In the genomic region with DNA sequence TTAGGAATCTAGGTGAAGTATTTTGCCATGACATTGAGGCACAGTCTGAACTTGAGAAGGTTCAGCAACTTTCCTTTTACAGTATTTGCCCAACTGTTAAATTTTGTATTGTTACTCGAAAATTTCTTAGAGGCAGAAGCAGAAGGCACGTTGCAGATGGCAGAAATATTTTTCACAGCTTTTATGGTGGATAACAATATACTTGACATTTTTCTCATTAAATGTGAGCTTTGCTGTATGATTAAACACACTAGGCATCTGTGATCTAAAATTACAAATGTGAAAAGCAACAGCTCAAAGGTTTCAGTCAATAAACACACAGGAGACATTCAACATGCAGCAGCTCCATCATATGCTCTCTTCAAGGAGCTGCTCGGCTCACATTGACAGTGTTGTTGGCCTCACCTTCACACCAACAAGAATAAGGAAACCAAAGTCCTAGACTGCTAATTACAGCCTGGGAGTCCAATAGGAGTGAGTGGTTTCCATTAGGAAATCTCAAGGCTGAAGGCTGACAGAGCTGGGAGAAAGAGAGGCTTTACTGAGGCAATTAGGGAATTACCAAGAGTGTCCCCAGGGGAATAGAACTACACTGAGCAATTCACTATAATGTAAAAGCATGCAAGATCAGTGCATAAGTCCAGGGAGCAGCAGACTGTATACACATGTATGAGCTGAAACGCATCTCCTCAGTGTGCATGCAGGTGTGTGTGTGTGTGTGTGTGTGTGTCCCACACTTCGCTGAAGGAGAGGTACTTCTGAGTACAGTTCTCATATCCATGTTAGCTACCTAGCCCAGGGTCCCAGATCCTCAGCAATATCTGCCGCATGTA, we compare ENCODE assay signal across 18 mouse cellular contexts. TPM values are rescaled to one million over a fixed set of nuclear protein-coding genes. Genes with fewer than 3 reads are reported as not detected.
A peak's percentile ranks its signal among the peaks of the same experiment; 100 is the strongest.
DNase-seq lines count a peak whose midpoint lies in the region; ATAC-seq and TF ChIP-seq lines count a peak whose summit lies in the region.
"Had no signal": no experiment of that assay in that cellular context is flagged by ENCODE, and none has a peak within 500 bp of the region (broad histone marks: within the 10 kb centered on the region; RNA-seq: fewer than 3 reads in every experiment).

No protein-coding gene starts in this region.

- 0 out of 2 replicates have a peak, but pooled peaks have one; percentile 46 for ATAC-seq in hindbrain, embryonic 13.5 days (ENCODE audit: low FRiP score)
- no peak for ATAC-seq in hindbrain, postnatal 0 days
- ATAC-seq in Patski = peak; percentile 46
- no peak for ATAC-seq in liver, embryonic 11.5 days (replicated peaks; ENCODE audit: low FRiP score)

- no peaks in the 10 kb centered on the region for H3K9me3 ChIP-seq in hindbrain, embryonic 13.5 days
- H3K9me3 ChIP-seq in hindbrain, postnatal 0 days (ENCODE audit: low read length) = no peaks in the 10 kb centered on the region
- H3K9me3 ChIP-seq in liver, embryonic 11.5 days (ENCODE audit: control insufficient read depth, low read length) = no peaks in the 10 kb centered on the region
- H3K9me3 ChIP-seq: heart, embryonic 10.5 days; limb, embryonic 12.5 days; liver, embryonic 15.5 days; stomach, embryonic 15.5 days had no signal

- no peak overlapping the region for H3K4me3 ChIP-seq in hindbrain, embryonic 13.5 days
- no peak overlapping the region for H3K4me3 ChIP-seq in hindbrain, postnatal 0 days (ENCODE audit: low read length)
- H3K4me3 ChIP-seq in liver, embryonic 11.5 days (ENCODE audit: low read depth, low read length) = no peak overlapping the region
- H3K4me3 ChIP-seq: heart, embryonic 10.5 days; limb, embryonic 12.5 days; liver, embryonic 15.5 days; stomach, embryonic 15.5 days had no signal

- in situ Hi-C loops in Patski (cut with MboI; ENCODE audit: low pct_unique_long_range_greater_than_20kb) = loop anchor here (10.0 kb wide), 1 partner anchor 461 kb away; no protein-coding TSS in a partner anchor

- DNase-seq in hindbrain, postnatal 0 days (ENCODE audit: low spot score) = no peak
- DNase-seq in 3134 (ENCODE audit: extremely low read depth, insufficient read length, low spot score) (peak; percentile 4), Patski (ENCODE audit: low read depth, low spot score) (no peak), liver (no peak)
- peak; percentile 3 to 9 for DNase-seq in layer of hippocampus, adult 8-10 months (ENCODE audit: low spot score in 2 of 2)
- DNase-seq in frontal cortex, postnatal 14 days (ENCODE audit: low spot score in 2 of 2) = no peak
- no peak for DNase-seq in liver, embryonic 11.5 days (ENCODE audit: low spot score)
- DNase-seq: cerebellum, postnatal 14 days; heart, postnatal 10 days; kidney, adult 2 months; kidney, postnatal 36 days; lung, postnatal 14 days; right cerebral cortex, postnatal 14 days had no signal

- no peak overlapping the region for H3K4me2 ChIP-seq in hindbrain, embryonic 13.5 days
- no peak overlapping the region for H3K4me2 ChIP-seq in hindbrain, postnatal 0 days (ENCODE audit: low read depth, low read length)
- no peak overlapping the region for H3K4me2 ChIP-seq in liver, embryonic 11.5 days
- H3K4me2 ChIP-seq: limb, embryonic 12.5 days; liver, embryonic 15.5 days; stomach, embryonic 15.5 days had no signal

- POLR2A ChIA-PET in Patski (lab: Charles Lee) = no interaction called here

- WGBS in hindbrain, embryonic 13.5 days = 83% methylated on average over 6 of the region's 6 CpGs
- WGBS in hindbrain, postnatal 0 days = 83% methylated on average over 6 of the region's 6 CpGs
- 71% methylated on average over 6 of the region's 6 CpGs for whole genome bisulfite sequencing in liver, embryonic 11.5 days

- no peaks in the 10 kb centered on the region for H3K27me3 ChIP-seq in hindbrain, embryonic 13.5 days
- no peaks in the 10 kb centered on the region for H3K27me3 ChIP-seq in hindbrain, postnatal 0 days (ENCODE audit: insufficient read depth, low read length)
- no peaks in the 10 kb centered on the region for H3K27me3 ChIP-seq in Patski
- H3K27me3 ChIP-seq in liver, embryonic 11.5 days (replicated peaks; ENCODE audit: control insufficient read depth, insufficient read depth, low read length) = no peaks in the 10 kb centered on the region
- H3K27me3 ChIP-seq: limb, embryonic 12.5 days; liver, embryonic 15.5 days; stomach, embryonic 15.5 days had no signal

- no peak for TF ChIP-seq CTCF in hindbrain, postnatal 0 days (IDR thresholded peaks at IDR 0.05; ENCODE audit: low read depth)
- no peak for TF ChIP-seq CTCF in Patski (IDR thresholded peaks at IDR 0.05)

- no peaks in the 10 kb centered on the region for H3K36me3 ChIP-seq in hindbrain, embryonic 13.5 days
- H3K36me3 ChIP-seq in hindbrain, postnatal 0 days (ENCODE audit: insufficient read depth, low read length) = no peaks in the 10 kb centered on the region
- no peaks in the 10 kb centered on the region for H3K36me3 ChIP-seq in liver, embryonic 11.5 days (ENCODE audit: control insufficient read depth, insufficient read depth, low read length)
- H3K36me3 ChIP-seq: heart, embryonic 10.5 days; limb, embryonic 12.5 days; liver, embryonic 15.5 days; stomach, embryonic 15.5 days had no signal

- H3K9ac ChIP-seq in hindbrain, embryonic 13.5 days = no peak overlapping the region
- no peak overlapping the region for H3K9ac ChIP-seq in hindbrain, postnatal 0 days (replicated peaks; ENCODE audit: low read length)
- no peak overlapping the region for H3K9ac ChIP-seq in liver, embryonic 11.5 days (ENCODE audit: low read depth, low read length)
- H3K9ac ChIP-seq: limb, embryonic 12.5 days; liver, embryonic 15.5 days; stomach, embryonic 15.5 days had no signal

- CTCF ChIA-PET in Patski (lab: Charles Lee) = interaction anchor here (0.8 to 1.5 kb wide), 3 partner anchors 9 to 254 kb away, joined by 3 read pairs; no protein-coding TSS in a partner anchor

- no peak overlapping the region for H3K27ac ChIP-seq in hindbrain, embryonic 13.5 days
- no peak overlapping the region for H3K27ac ChIP-seq in hindbrain, postnatal 0 days
- no peak overlapping the region for H3K27ac ChIP-seq in liver, embryonic 11.5 days (ENCODE audit: low read depth, low read length)
- H3K27ac ChIP-seq: heart, embryonic 10.5 days; limb, embryonic 12.5 days; liver, embryonic 15.5 days; stomach, embryonic 15.5 days had no signal

- no peaks in the 10 kb centered on the region for H3K4me1 ChIP-seq in hindbrain, embryonic 13.5 days (replicated peaks)
- no peaks in the 10 kb centered on the region for H3K4me1 ChIP-seq in hindbrain, postnatal 0 days (ENCODE audit: insufficient read depth, low read length)
- no peaks in the 10 kb centered on the region for H3K4me1 ChIP-seq in liver, embryonic 11.5 days (replicated peaks; ENCODE audit: control insufficient read depth, insufficient read depth, low read length)
- H3K4me1 ChIP-seq: heart, embryonic 10.5 days; limb, embryonic 12.5 days; liver, embryonic 15.5 days; stomach, embryonic 15.5 days had no signal

RNA-seq across cellular contexts. Expression of a gene that starts 35.1 kb away (rescaled TPM):
- 116 and 124 TPM in 2 replicates for polyA plus RNA-seq in hindbrain, embryonic 13.5 days (2015; fragmentation: Nextera tagmentation; extraction: Ambion mirVana)
- 92.9 and 111 TPM in 2 replicates for total RNA-seq in hindbrain, postnatal 0 days (2014; rRNA removed)
- polyA plus RNA-seq in hindbrain, postnatal 0 days (2015; fragmentation: Nextera tagmentation; extraction: Ambion mirVana) = 45.6 and 48.7 TPM in 2 replicates
- 52.8 TPM for polyA plus RNA-seq in Patski (2021)
- 10 to 100 TPM; 28.0 to 36.2 (median 32.3) TPM for total RNA-seq in layer of hippocampus, adult 8-10 months (2022)
- polyA plus RNA-seq in liver, embryonic 11.5 days (2014; fragmentation: Nextera tagmentation; extraction: Ambion mirVana) = 172 and 195 TPM in 2 replicates

Comparison
In these comparisons a context has a peak if more than half of its experiments do, and no peak if none do; other contexts are left out.
1. ATAC-seq: peak in hindbrain, embryonic 13.5 days (single experiment) and Patski (single experiment); none in hindbrain, postnatal 0 days (single experiment) and liver, embryonic 11.5 days (single experiment).
2. DNase-seq: peak in 3134 (single experiment) and layer of hippocampus, adult 8-10 months (2 of 2); none in hindbrain, postnatal 0 days (single experiment), Patski (single experiment), frontal cortex, postnatal 14 days (0 of 2), liver (single experiment) and liver, embryonic 11.5 days (single experiment).